Mouse (Mus musculus) cerebellum, adult 2 months (tissue): ENCODE measurements around the gene Zc3h14.

Experiments
- CTCF ChIP-seq: fragments of 200-500 bp; IDR thresholded peaks from 2 replicates; pipeline ENCODE4 v1.5.1; 2011; ENCODE audit warnings: low read depth, mild to moderate bottlenecking, control low read depth, low read length, moderate library complexity, borderline replicate concordance; ENCODE audit not compliant: insufficient read depth
- POLR2A ChIP-seq: fragments of 200-500 bp; IDR thresholded peaks from 2 replicates; pipeline ENCODE4 v1.6.1; 2011; ENCODE audit warnings: low read length, control low read depth, borderline replicate concordance; ENCODE audit not compliant: insufficient read depth

GRCm38 (mm10) chr12:98736951-98737800 lies 9.6 kb upstream of the Zc3h14 start, which contains the start of gene Ptpn21:
- no peak for TF ChIP-seq POLR2A
- TF ChIP-seq CTCF: no peak
